Mouse (Mus musculus) midbrain, embryonic 10.5 days (tissue): ENCODE measurements around the gene Sirpa. TPM values are rescaled to one million over a fixed set of nuclear protein-coding genes. Genes with fewer than 3 reads are reported as not detected.
A peak's percentile ranks its signal among the peaks of the same experiment; 100 is the strongest.

Experiments used
- DNase-seq: peaks from one replicate; pipeline ENCODE4 v3.0.0-alpha.2; 2017; ENCODE audit warnings: low spot score
- H3K27ac ChIP-seq: fragments of 300-500 bp; sonication (generic); replicated peaks from 2 replicates; pipeline ENCODE4 v1.5.1; 2016; ENCODE audit warnings: mild to moderate bottlenecking
- H3K27me3 ChIP-seq: fragments of 300-500 bp; sonication (generic); 2 replicates; pipeline ENCODE4 v1.6.1; 2016; ENCODE audit warnings: low read depth, mild to moderate bottlenecking; ENCODE audit not compliant: poor library complexity, severe bottlenecking
- H3K36me3 ChIP-seq: fragments of 300-500 bp; sonication (generic); 2 replicates; pipeline ENCODE4 v1.6.1; 2016; ENCODE audit warnings: mild to moderate bottlenecking, moderate library complexity
- H3K4me1 ChIP-seq: fragments of 300-500 bp; sonication (generic); 2 replicates; pipeline ENCODE4 v1.6.1; 2016
- H3K4me3 ChIP-seq: fragments of 300-500 bp; sonication (generic); 2 replicates; pipeline ENCODE4 v1.5.1; 2016; ENCODE audit warnings: mild to moderate bottlenecking, moderate library complexity
- H3K9me3 ChIP-seq: fragments of 300-500 bp; sonication (generic); replicated peaks from 2 replicates; pipeline ENCODE4 v1.6.1; 2016; ENCODE audit warnings: mild to moderate bottlenecking
- WGBS: fragments of 180-500 bp; shearing (Covaris S2); methylation state at CpG from one replicate; pipeline ENCODE4 v1.1.7; 2016; 5-methylcytosine and 5-hydroxymethylcytosine counted together
- polyA plus RNA-seq: library from polyadenylated mRNA; unstranded; fragments of >200 nt; fragmentation: Nextera tagmentation; extraction: Ambion mirVana; gene quantifications from 2 replicates; pipeline ENCODE4 v1.2.1, GENCODE M21; 2016

The Sirpa gene
- 15.7 and 16.0 TPM in 2 replicates for polyA plus RNA-seq

DNA sequence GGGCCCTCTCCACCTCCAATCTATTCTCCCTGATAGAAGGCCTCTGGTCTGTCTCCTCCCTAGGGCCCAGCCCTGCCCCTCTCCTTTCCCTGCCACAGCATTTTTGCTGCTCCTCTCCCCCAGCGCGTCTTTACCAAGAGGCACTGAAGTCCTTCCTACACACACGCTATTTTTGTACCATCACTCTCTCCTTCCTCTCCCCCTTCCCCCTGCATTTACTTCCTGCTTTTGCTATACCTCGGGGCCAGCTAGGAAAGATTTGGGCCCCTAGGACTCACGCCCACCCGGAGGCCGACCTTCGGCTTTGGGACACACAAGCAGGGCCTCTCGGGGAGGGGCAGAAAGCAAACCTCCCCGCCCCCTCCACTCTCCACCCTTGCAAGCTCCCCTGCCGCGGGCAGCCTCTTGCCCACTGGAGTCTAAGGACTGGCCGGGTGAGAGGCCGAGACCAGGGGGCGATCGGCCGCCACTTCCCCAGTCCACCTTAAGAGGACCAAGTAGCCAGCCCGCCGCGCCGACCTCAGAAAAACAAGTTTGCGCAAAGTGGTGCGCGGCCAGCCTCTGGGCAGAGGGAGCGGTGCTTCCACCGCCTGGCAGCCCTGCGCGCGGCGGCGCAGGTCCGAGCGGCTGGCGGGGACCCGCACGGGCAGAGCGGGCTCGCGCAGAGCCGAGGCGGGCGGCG, at the start of gene Sirpa:
Sirpa (plus strand) TSS at position 377 of the 682 bp plus-strand sequence.
- under 1% methylated on average over 43 of the region's 43 CpGs for WGBS
- Histone ChIP-seq H3K9me3 (no peaks in the 10 kb centered on the region), H3K27ac (peak within 1 kb of the TSS; percentile 94), H3K36me3 (no peaks in the 10 kb centered on the region), H3K4me1 (peaks cover 53% of the 10 kb centered on the region), H3K27me3 (peaks cover 21% of the 10 kb centered on the region), H3K4me3 (peak within 1 kb of the TSS; percentile 78)
- DNase-seq, result peak; percentile 82

DNA sequence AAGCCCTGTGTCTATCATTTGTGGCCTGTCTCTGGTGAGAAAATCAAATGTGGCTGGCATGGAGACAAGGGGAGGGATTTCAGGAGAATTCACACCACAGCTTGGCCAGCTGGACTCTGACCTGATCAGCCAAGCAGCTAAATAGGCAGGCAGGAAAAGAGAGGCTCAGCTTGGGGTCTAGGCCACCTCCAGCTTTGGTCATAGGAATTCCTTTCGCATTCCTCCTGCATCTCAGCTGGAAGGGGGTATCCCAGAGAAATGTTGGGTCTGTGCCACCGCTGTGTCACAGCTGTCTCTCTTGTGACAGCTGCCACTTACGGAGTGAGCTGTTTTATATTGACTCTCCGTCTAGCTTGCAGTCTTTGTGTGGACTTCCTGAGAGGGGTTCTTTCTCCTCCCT, 48.2 kb upstream of the Sirpa start:
- no peaks in the 10 kb centered on the region for H3K9me3 ChIP-seq
- no peak for DNase-seq

DNA sequence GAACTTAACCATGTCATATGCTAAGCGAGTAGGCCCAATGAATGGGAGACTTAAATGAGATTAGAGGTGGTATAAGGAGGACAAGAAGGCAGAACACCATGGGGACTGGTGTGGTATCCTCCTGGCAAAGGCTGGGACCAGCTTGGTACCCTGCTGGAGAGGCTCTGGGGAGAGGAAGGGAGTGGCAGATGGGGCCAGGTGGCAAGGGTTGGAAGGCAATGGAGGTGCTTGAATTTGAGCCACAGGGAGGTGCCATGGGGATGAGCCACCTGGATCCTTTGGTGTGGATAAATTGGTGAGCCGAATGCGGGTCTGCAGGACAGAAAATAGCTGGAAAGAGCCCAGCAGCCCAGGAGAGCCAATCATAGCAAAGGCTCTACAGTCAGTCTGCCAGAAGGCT, 47.7 kb upstream of the Sirpa start:
- no peaks in the 10 kb centered on the region for H3K9me3 ChIP-seq
- H3K36me3 ChIP-seq, result no peaks in the 10 kb centered on the region
- 0 out of 2 replicates have a peak, but pooled peaks cover 3% of the 10 kb centered on the region for H3K27me3 ChIP-seq
- H3K4me1 ChIP-seq, result peaks cover 21% of the 10 kb centered on the region
- 74% methylated on average over 3 of the region's 3 CpGs for WGBS
- DNase-seq, result no peak
- H3K27ac ChIP-seq, result no peak overlapping the region
- no peak overlapping the region for H3K4me3 ChIP-seq

More for the DNA sequence above, 48.2 kb upstream of the Sirpa start:
- Histone ChIP-seq H3K4me3 (no peak overlapping the region), H3K27me3 (0 out of 2 replicates have a peak, but pooled peaks cover 3% of the 10 kb centered on the region), H3K27ac (0 out of 2 replicates have a peak overlapping the region, but pooled peaks have one; percentile 46), H3K4me1 (peaks cover 21% of the 10 kb centered on the region), H3K36me3 (no peaks in the 10 kb centered on the region)
- whole genome bisulfite sequencing, result 19% methylated on average over 4 of the region's 4 CpGs

DNA sequence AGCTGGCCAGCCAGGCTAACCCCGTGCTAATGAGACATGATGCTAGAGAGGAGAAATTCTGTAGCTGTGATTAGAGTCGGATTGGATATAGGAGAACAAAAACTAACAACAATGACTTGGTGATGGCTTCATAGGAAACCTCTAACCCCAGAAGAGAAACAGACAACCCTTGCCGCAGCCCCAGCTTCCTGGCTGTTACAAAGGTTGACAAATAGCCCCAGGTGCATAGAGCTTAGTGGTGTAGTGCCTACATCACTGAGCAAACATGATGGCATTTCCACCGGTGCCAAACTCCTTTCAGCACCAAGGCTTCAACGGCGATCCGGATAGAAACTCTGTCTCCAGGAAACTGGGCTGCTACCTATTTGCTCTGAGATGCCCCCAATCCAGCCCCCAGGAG, 47.0 kb upstream of the Sirpa start:
- no peak for DNase-seq
- Histone ChIP-seq H3K4me3 (no peak overlapping the region), H3K4me1 (peaks cover 21% of the 10 kb centered on the region), H3K36me3 (no peaks in the 10 kb centered on the region), H3K27ac (no peak overlapping the region), H3K9me3 (no peaks in the 10 kb centered on the region), H3K27me3 (0 out of 2 replicates have a peak, but pooled peaks cover 3% of the 10 kb centered on the region)
- WGBS, result 85% methylated on average over 7 of the region's 7 CpGs

DNA sequence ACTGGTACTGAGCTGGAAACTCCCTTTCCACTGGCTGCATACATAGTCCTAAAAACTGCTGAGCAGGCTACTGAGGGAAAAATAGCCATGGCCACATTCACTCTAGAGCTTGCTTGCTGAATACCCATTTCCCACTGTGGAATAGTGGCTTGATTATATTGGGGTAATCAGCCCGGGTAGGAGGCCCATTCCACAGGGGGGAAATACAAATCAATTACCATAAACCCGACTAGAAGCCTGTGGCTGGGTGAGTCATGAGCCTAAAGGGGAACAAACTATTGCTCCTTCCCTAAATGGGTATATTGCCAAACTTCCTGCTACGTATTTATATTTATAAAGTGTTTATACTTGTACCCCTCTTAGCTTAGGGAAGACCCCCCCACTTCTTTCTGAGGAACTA, 45.9 kb upstream of the Sirpa start:
- Histone ChIP-seq H3K27me3 (0 out of 2 replicates have a peak, but pooled peaks cover 3% of the 10 kb centered on the region), H3K4me3 (no peak overlapping the region), H3K9me3 (no peaks in the 10 kb centered on the region), H3K4me1 (peaks cover 28% of the 10 kb centered on the region), H3K36me3 (no peaks in the 10 kb centered on the region), H3K27ac (no peak overlapping the region)
- 74% methylated on average over 3 of the region's 3 CpGs for WGBS
- no peak for DNase-seq

DNA sequence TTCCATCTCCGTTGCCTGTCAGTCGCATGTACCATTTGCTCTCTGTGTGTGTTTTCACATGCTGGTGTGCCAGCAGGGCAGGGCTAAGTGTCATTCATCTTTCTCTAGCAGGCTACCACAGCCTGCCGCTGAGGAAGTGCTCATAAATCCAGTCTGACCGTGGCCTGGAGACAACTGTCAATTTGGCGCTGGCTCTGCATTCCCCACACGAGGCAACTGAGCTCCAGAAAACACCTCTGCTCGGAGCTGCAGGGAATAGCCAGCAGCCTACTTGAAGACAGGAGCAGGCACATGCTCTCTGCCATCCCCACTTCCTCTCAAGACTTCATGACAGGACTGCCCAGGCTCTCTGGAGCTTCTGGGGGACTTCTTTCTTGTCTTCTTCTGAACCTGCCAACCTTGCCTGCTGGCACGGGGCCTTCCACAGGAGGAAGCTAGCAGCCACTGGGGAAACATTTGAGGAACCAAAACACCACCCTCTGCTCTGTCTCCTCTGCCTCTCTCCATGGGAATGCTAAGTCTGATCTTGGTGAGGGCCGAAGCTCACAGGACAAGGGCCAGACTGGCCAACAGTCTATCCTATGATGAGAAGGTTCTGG, 43.0 kb upstream of the Sirpa start:
- no peaks in the 10 kb centered on the region for H3K36me3 ChIP-seq
- peaks cover 21% of the 10 kb centered on the region for H3K4me1 ChIP-seq
- 77% methylated on average over 9 of the region's 9 CpGs for WGBS
- no peak overlapping the region for H3K27ac ChIP-seq
- no peak overlapping the region for H3K4me3 ChIP-seq
- no peaks in the 10 kb centered on the region for H3K9me3 ChIP-seq
- no peak for DNase-seq
- 0 out of 2 replicates have a peak, but pooled peaks cover 3% of the 10 kb centered on the region for H3K27me3 ChIP-seq

DNA sequence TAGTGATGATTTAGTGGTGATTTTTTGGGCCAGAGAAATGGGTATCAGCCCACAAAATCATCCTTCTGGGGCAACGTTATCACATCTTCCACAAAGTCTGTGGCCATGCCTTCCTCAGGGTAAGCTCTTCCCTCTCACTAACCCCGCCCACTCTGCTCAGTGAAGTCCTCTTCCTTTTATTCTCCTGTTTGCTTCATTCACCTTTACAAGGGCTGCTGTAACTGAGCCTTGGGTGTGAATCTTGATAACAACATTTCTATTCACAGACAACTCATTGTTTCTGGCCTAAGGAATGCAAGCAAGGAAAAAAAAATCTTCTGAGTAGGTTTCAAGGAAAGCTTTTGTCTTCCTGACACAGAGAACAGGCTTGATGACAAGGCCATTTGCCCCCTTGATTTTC, 41.9 kb upstream of the Sirpa start:
- Histone ChIP-seq H3K4me1 (peaks cover 17% of the 10 kb centered on the region), H3K36me3 (no peaks in the 10 kb centered on the region), H3K4me3 (no peak overlapping the region), H3K27ac (no peak overlapping the region), H3K9me3 (no peaks in the 10 kb centered on the region), H3K27me3 (0 out of 2 replicates have a peak, but pooled peaks cover 1% of the 10 kb centered on the region)
- 64% methylated on average over 2 of the region's 2 CpGs for WGBS
- DNase-seq, result no peak

DNA sequence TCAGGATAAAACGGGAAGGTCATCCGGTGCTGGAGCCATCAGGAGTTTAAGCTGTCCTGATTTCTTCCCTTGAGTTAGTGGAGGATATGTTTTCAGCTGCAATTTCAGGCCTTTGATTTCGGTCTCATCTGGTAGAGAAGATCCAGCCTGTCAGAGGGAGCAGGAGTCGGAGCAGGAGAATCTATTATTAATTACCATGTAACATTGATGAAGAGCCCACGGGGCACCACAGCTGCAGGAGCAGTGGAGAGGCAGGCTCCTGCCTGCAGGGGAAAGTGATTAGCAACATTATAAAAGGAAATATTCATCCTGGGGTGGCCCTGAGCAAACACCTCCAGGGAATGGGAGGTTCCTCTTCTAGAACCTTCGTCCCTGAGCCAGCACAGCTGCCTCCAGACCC, 36.6 kb upstream of the Sirpa start:
- H3K4me3 ChIP-seq, result no peak overlapping the region

DNA sequence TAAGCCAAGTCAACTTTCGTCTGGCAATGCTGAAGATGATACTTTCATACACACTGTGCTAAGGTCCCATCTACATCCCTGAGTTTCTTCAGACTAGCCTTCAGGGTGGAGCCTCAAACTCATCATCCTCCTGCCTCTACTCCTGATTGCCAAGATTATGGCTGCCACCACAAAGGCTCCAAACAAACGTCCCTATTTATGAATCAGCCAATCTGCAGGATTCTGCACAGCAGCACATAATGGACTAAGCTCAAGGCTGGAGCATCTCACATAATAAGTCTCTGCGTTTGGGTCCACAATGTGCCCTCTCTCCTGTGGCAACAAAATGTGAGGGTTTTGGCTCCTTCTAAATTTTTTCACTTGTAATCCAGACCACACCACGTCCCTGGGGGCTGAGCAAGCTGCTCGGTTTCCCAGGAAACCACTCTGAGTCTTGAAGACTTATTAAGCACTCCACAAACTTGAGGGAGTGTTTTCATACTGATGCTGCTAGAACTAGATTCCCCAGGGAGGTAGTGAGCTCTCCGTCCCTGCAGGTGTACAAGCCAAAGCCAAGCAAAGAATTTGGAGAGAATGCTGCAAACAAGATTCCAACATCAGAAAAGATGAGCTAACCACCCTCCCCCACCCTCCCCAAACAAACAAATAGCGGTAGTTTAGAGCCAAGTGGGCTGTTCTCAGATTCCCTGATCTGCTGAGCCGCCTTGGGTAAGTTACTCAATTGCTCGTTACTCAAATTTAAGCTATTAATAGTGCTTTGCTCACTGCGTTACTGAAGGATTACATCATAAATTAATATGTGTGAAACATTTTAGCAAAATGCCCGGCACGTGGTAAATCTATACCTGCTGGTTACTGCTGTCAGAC, 34.4 kb upstream of the Sirpa start:
- Histone ChIP-seq H3K4me1 (peaks cover 11% of the 10 kb centered on the region), H3K9me3 (no peaks in the 10 kb centered on the region), H3K4me3 (no peak overlapping the region), H3K27ac (no peak overlapping the region), H3K27me3 (no peaks in the 10 kb centered on the region), H3K36me3 (no peaks in the 10 kb centered on the region)
- DNase-seq, result no peak
- 66% methylated on average over 12 of the region's 12 CpGs for WGBS

More for the DNA sequence above, 36.6 kb upstream of the Sirpa start:
- Histone ChIP-seq H3K27ac (no peak overlapping the region), H3K36me3 (no peaks in the 10 kb centered on the region), H3K27me3 (no peaks in the 10 kb centered on the region), H3K4me1 (peaks cover 11% of the 10 kb centered on the region), H3K9me3 (no peaks in the 10 kb centered on the region)
- WGBS, result 79% methylated on average over 6 of the region's 6 CpGs
- DNase-seq, result no peak

DNA sequence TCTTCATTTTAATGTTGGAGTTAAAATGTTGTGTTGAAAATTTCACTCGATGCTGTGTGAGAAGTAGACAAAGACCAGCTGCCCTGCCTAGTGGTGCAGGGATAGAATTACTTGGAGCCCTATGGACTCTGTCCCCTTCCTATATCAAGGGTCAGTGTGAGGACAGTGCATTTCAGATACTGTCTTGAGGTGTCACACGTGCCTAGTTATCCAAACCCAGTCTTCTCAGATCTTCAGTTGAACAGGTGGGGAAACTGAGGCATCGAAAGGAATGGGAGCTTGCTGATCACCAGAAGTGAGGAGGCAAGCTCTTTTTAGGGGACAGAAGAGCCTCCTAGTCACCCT, 33.8 kb upstream of the Sirpa start:
- Histone ChIP-seq H3K4me3 (no peak overlapping the region), H3K27ac (no peak overlapping the region), H3K4me1 (peaks cover 17% of the 10 kb centered on the region), H3K36me3 (no peaks in the 10 kb centered on the region), H3K27me3 (no peaks in the 10 kb centered on the region), H3K9me3 (no peaks in the 10 kb centered on the region)
- no peak for DNase-seq
- 81% methylated on average over 3 of the region's 3 CpGs for WGBS

DNA sequence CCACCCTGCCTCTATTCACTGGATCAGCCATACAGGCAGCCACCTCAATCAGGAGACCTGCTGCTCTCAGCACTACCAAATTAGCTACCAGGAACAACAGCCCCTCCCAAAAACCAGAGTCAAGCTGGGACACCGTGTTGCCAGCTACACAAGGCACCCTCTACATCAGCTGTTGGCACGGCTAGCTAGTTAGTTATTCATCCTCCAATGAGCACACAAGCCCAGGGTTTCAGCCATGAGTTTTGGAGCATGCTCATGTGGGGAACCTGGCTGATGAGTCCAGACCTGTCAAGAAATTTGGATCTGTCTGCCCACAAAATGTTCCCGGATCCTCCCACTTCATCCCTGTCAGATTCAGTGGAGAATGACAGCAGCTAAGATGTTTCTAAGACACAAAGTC, 30.8 kb upstream of the Sirpa start:
- no peak overlapping the region for H3K27ac ChIP-seq
- no peaks in the 10 kb centered on the region for H3K27me3 ChIP-seq
- H3K4me3 ChIP-seq, result no peak overlapping the region
- DNase-seq, result no peak
- no peaks in the 10 kb centered on the region for H3K9me3 ChIP-seq
- H3K4me1 ChIP-seq, result peaks cover 23% of the 10 kb centered on the region
- WGBS, result 81% methylated on average over 3 of the region's 3 CpGs
- no peaks in the 10 kb centered on the region for H3K36me3 ChIP-seq

DNA sequence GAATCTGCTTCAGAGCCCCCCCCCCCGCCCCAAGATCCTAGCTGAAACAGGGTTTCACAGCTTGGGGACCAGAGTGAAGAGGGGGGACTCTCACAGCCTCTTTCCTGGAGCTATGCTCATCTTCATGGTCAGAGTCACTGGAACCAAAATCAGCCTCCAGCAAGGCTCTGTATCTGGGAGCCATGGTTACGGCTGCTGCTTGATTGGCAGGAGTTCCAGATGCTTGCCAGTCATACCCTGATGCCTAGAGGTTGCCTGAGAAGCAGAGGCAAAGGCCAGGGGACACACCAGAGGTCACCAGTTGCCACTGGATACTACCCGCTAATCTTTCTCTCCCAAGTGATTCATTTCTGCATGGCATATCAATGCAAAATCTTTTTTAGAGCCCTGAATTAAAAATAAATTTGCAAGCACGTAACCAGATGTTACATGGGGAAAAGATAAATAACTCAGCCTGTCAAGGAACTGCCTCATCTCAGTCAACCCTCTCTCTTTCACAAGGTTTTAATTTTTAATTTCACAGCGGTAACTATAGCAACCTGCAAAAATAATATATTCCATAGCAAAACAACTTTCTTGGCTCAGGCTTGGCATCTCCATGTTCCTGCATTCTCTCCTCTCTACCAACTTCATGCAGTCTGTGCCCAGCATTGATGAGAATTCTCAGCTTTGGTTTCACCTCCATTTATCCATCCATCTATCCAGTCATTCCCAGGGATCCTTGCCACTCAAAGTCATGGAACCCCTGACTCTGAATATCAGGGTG, 28.5 kb upstream of the Sirpa start:
- 70% methylated on average over 5 of the region's 5 CpGs for WGBS
- Histone ChIP-seq H3K4me3 (no peak overlapping the region), H3K27me3 (no peaks in the 10 kb centered on the region), H3K9me3 (no peaks in the 10 kb centered on the region), H3K27ac (no peak overlapping the region), H3K4me1 (peaks cover 14% of the 10 kb centered on the region), H3K36me3 (no peaks in the 10 kb centered on the region)
- peak; percentile 39 for DNase-seq
